Comparison of ENCODE assay signal across 10 mouse cellular contexts in the genomic region with DNA sequence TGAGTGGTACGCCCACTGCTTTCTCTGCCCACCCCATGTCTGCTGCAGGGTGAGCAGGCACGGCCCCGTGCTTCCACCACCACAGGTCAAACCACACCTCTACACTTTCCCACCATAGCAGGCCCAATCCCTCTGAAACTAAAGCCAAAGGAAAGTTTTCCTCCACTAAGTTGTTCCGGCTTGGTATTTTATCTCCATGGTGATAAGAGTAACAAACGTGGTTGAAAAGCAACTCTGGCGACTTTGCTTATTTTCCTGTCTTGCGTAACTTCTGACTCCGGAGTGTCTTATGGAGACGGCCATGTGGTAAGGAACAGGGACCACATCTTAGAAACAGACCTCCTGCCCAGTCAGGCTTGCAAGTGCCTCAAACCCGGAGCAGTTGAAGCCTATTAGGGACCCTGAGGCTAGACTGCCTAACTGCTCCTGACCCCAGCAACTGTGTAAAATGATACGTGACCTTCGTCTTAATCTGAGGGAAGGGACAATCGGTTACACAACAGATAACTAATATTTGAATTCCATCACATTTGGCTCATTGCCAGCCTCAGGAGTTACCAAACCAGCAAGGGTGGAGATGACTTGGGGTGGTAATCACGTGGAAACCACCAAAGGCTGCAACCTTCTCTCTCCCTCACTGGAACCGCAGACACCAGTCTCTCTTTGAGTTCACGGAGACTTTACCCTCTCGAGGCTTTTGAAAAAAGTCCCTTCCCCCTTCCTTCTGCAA. TPM values are rescaled to one million over a fixed set of nuclear protein-coding genes. Genes with fewer than 3 reads are reported as not detected.
DNase-seq lines count a peak whose midpoint lies in the region; ATAC-seq and TF ChIP-seq lines count a peak whose summit lies in the region.
"Had no signal": no experiment of that assay in that cellular context is flagged by ENCODE, and none has a peak within 500 bp of the region (broad histone marks: within the 10 kb centered on the region; RNA-seq: fewer than 3 reads in every experiment).

No protein-coding gene starts in this region.

- no peaks in the 10 kb centered on the region for H3K27me3 ChIP-seq in kidney, embryonic 16.5 days (ENCODE audit: insufficient read depth, low read length)
- H3K27me3 ChIP-seq in embryonic facial prominence, embryonic 15.5 days, result no peaks in the 10 kb centered on the region
- no peaks in the 10 kb centered on the region for H3K27me3 ChIP-seq in liver, embryonic 14.5 days (ENCODE audit: control insufficient read depth, insufficient read depth, low read length)
- no peaks in the 10 kb centered on the region for H3K27me3 ChIP-seq in small intestine, adult 2 months (ENCODE audit: control insufficient read depth, insufficient read depth, low read length)
- H3K27me3 ChIP-seq in thymus, adult 2 months (ENCODE audit: control insufficient read depth, insufficient read depth, low read length), result no peaks in the 10 kb centered on the region
- no peaks in the 10 kb centered on the region for H3K27me3 ChIP-seq in forebrain, embryonic 13.5 days
- H3K27me3 ChIP-seq: forebrain, embryonic 12.5 days had no signal

- TF ChIP-seq CTCF in liver, embryonic 14.5 days (IDR thresholded peaks at IDR 0.05; ENCODE audit: low read depth), result no peak
- TF ChIP-seq CTCF in small intestine, adult 2 months (IDR thresholded peaks at IDR 0.05; ENCODE audit: extremely low read depth, insufficient read length, insufficient replicate concordance, low read depth, low read length), result no peak
- TF ChIP-seq CTCF in thymus, adult 2 months (IDR thresholded peaks at IDR 0.05; ENCODE audit: borderline replicate concordance, control insufficient read depth, extremely low read depth, insufficient read depth, low read length, poor library complexity), result no peak

- no peak overlapping the region for H3K4me3 ChIP-seq in kidney, embryonic 16.5 days (ENCODE audit: low read length)
- no peak overlapping the region for H3K4me3 ChIP-seq in embryonic facial prominence, embryonic 15.5 days (replicated peaks)
- no peak overlapping the region for H3K4me3 ChIP-seq in liver, embryonic 14.5 days (ENCODE audit: insufficient read depth in 1 of 2, low read depth in 2 of 2, low read length in 2 of 2)
- H3K4me3 ChIP-seq in small intestine, adult 2 months (ENCODE audit: low read depth, low read length), result peak overlapping the region; percentile 4
- no peak overlapping the region for H3K4me3 ChIP-seq in thymus, adult 2 months (ENCODE audit: control insufficient read depth, insufficient read depth, low read length)
- no peak overlapping the region for H3K4me3 ChIP-seq in forebrain, embryonic 13.5 days
- H3K4me3 ChIP-seq: forebrain, embryonic 12.5 days had no signal

- no peak for TF ChIP-seq POLR2A in small intestine, adult 2 months (IDR thresholded peaks at IDR 0.05; ENCODE audit: low read depth, low read length)
- TF ChIP-seq POLR2A in thymus, adult 2 months (IDR thresholded peaks at IDR 0.05; ENCODE audit: control insufficient read depth, extremely low read depth, insufficient read depth, low read length, poor library complexity), result no peak

- ATAC-seq in kidney, embryonic 16.5 days (ENCODE audit: low FRiP score, low TSS enrichment), result no peak
- peak; percentile 44 for ATAC-seq in embryonic facial prominence, embryonic 15.5 days (ENCODE audit: insufficient number of reproducible peaks, low FRiP score, low TSS enrichment, low read depth)
- ATAC-seq in liver, embryonic 14.5 days (ENCODE audit: insufficient read depth), result peak; percentile 25; the same call in 1 of the 2 replicates
- ATAC-seq in erythroblast, adult 5-6 weeks (replicated peaks; ENCODE audit: low FRiP score, poor library complexity, severe bottlenecking), result no peak
- no peak for ATAC-seq in forebrain, embryonic 13.5 days

- no peak overlapping the region for H3K9ac ChIP-seq in kidney, embryonic 16.5 days (replicated peaks; ENCODE audit: low read length)
- no peak overlapping the region for H3K9ac ChIP-seq in embryonic facial prominence, embryonic 15.5 days
- no peak overlapping the region for H3K9ac ChIP-seq in liver, embryonic 14.5 days (replicated peaks)
- H3K9ac ChIP-seq in forebrain, embryonic 13.5 days, result no peak overlapping the region
- H3K9ac ChIP-seq: forebrain, embryonic 12.5 days had no signal

- H3K36me3 ChIP-seq in kidney, embryonic 16.5 days (ENCODE audit: insufficient read depth, low read length), result no peaks in the 10 kb centered on the region
- H3K36me3 ChIP-seq in embryonic facial prominence, embryonic 15.5 days, result no peaks in the 10 kb centered on the region
- H3K36me3 ChIP-seq in liver, embryonic 14.5 days (replicated peaks; ENCODE audit: control insufficient read depth, insufficient read depth, low read depth), result no peaks in the 10 kb centered on the region
- no peaks in the 10 kb centered on the region for H3K36me3 ChIP-seq in small intestine, adult 2 months (ENCODE audit: control insufficient read depth, insufficient read depth, low read length)
- H3K36me3 ChIP-seq in thymus, adult 2 months (ENCODE audit: control insufficient read depth, insufficient read depth, low read length), result no peaks in the 10 kb centered on the region
- H3K36me3 ChIP-seq in forebrain, embryonic 13.5 days (ENCODE audit: poor library complexity, severe bottlenecking), result no peaks in the 10 kb centered on the region
- H3K36me3 ChIP-seq: forebrain, embryonic 12.5 days had no signal

- no peak overlapping the region for H3K4me2 ChIP-seq in kidney, embryonic 16.5 days (replicated peaks; ENCODE audit: low read depth, low read length)
- H3K4me2 ChIP-seq in embryonic facial prominence, embryonic 15.5 days (replicated peaks), result 0 out of 2 replicates have a peak overlapping the region, but pooled peaks have one; percentile 4
- H3K4me2 ChIP-seq in liver, embryonic 14.5 days (ENCODE audit: low read depth), result peak overlapping the region; percentile 11; the same call in 1 of the 2 replicates
- H3K4me2 ChIP-seq in forebrain, embryonic 13.5 days, result no peak overlapping the region
- H3K4me2 ChIP-seq: forebrain, embryonic 12.5 days had no signal

- no peaks in the 10 kb centered on the region for H3K9me3 ChIP-seq in kidney, embryonic 16.5 days (ENCODE audit: low read length)
- no peaks in the 10 kb centered on the region for H3K9me3 ChIP-seq in embryonic facial prominence, embryonic 15.5 days (replicated peaks)
- no peaks in the 10 kb centered on the region for H3K9me3 ChIP-seq in liver, embryonic 14.5 days (ENCODE audit: control insufficient read depth, low read length)
- H3K9me3 ChIP-seq in forebrain, embryonic 13.5 days (replicated peaks), result no peaks in the 10 kb centered on the region
- H3K9me3 ChIP-seq: forebrain, embryonic 12.5 days had no signal

- H3K27ac ChIP-seq in kidney, embryonic 16.5 days (ENCODE audit: low read length), result 0 out of 2 replicates have a peak overlapping the region, but pooled peaks have one; percentile 3
- no peak overlapping the region for H3K27ac ChIP-seq in embryonic facial prominence, embryonic 15.5 days (replicated peaks)
- H3K27ac ChIP-seq in liver, embryonic 14.5 days, result peak overlapping the region; percentile 13; the same call in 1 of the 2 replicates
- H3K27ac ChIP-seq in small intestine, adult 2 months (ENCODE audit: insufficient read depth, low read depth, low read length), result peak overlapping the region; percentile 80
- H3K27ac ChIP-seq in thymus, adult 2 months (ENCODE audit: control insufficient read depth, insufficient read depth, low read length), result no peak overlapping the region
- no peak overlapping the region for H3K27ac ChIP-seq in forebrain, embryonic 13.5 days
- H3K27ac ChIP-seq: forebrain, embryonic 12.5 days had no signal

- H3K4me1 ChIP-seq in kidney, embryonic 16.5 days (ENCODE audit: insufficient read depth, low read length), result peaks cover 12% of the 10 kb centered on the region
- 0 out of 2 replicates have a peak, but pooled peaks cover 6% of the 10 kb centered on the region for H3K4me1 ChIP-seq in embryonic facial prominence, embryonic 15.5 days
- H3K4me1 ChIP-seq in liver, embryonic 14.5 days (replicated peaks; ENCODE audit: control insufficient read depth in 2 of 2, insufficient read depth in 2 of 2, low read length in 1 of 2), result peaks cover 7 to 32% of the 10 kb centered on the region in 2 experiments
- peaks cover 26% of the 10 kb centered on the region for H3K4me1 ChIP-seq in small intestine, adult 2 months (ENCODE audit: control insufficient read depth, insufficient read depth, insufficient read length, low read length)
- H3K4me1 ChIP-seq in thymus, adult 2 months (replicated peaks; ENCODE audit: control insufficient read depth, insufficient read depth, low read length), result peaks cover 3% of the 10 kb centered on the region; the same call in 1 of the 2 replicates
- no peaks in the 10 kb centered on the region for H3K4me1 ChIP-seq in forebrain, embryonic 13.5 days
- H3K4me1 ChIP-seq: forebrain, embryonic 12.5 days had no signal

- no peak for DNase-seq in kidney, adult 18-20 months
- peak in 2 of 3 experiments; percentile 40 to 42 for DNase-seq in liver, embryonic 14.5 days (ENCODE audit: low read depth in 3 of 3, low spot score in 3 of 3)
- DNase-seq in thymus, adult 2 months, result no peak
- DNase-seq: thymus, adult 18-20 months had no signal

- no peak for TF ChIP-seq EP300 in liver, embryonic 14.5 days (IDR thresholded peaks at IDR 0.05; ENCODE audit: low read depth)

- WGBS in kidney, embryonic 16.5 days, result 49% methylated on average over 17 of the region's 17 CpGs
- 42% methylated on average over 17 of the region's 17 CpGs for WGBS in embryonic facial prominence, embryonic 15.5 days
- 25% methylated on average over 17 of the region's 17 CpGs for WGBS in liver, embryonic 14.5 days (ENCODE audit: insufficient replicate concordance)
- WGBS in small intestine, adult 2 months, result 8% methylated on average over 17 of the region's 17 CpGs
- WGBS in thymus, adult 2 months, result 39% methylated on average over 17 of the region's 17 CpGs
- 80% methylated on average over 17 of the region's 17 CpGs for WGBS in forebrain, embryonic 13.5 days

RNA-seq across cellular contexts. Expression of a gene that starts 13.5 kb away (rescaled TPM):
- 5.8 and 6.6 TPM in 2 replicates for polyA plus RNA-seq in kidney, embryonic 16.5 days (2015; fragmentation: Nextera tagmentation; extraction: Ambion mirVana)
- 8.2 and 9.0 TPM in 2 replicates for polyA plus RNA-seq in embryonic facial prominence, embryonic 15.5 days (2015; fragmentation: Nextera tagmentation; extraction: Ambion mirVana)
- 2.5 and 3.0 TPM in 2 replicates for polyA plus RNA-seq in liver, embryonic 14.5 days (2012; rRNA removed)
- polyA plus RNA-seq in liver, embryonic 14.5 days (2014; fragmentation: Nextera tagmentation; extraction: Ambion mirVana), result 1.7 and 2.4 TPM in 2 replicates
- polyA plus RNA-seq in small intestine, adult 2 months (2012; rRNA removed), result 0.44 and 1.1 TPM in 2 replicates
- 5.0 TPM in 2 replicates for total RNA-seq in erythroblast, adult 5-6 weeks (2015; ENCODE audit: low replicate concordance)
- 2.3 and 4.6 TPM in 2 replicates for total RNA-seq in erythroblast, adult 5-6 weeks (2017; ENCODE audit: low replicate concordance)
- polyA plus RNA-seq in thymus, adult 2 months (2012; rRNA removed), result 9.0 and 16.6 TPM in 2 replicates
- 29.2 and 38.0 TPM in 2 replicates for polyA plus RNA-seq in forebrain, embryonic 13.5 days (2015; fragmentation: Nextera tagmentation; extraction: Ambion mirVana)

RNA-seq across cellular contexts. Expression of a gene that starts 14.8 kb away (rescaled TPM):
- 1.8 and 2.2 TPM in 2 replicates for polyA plus RNA-seq in kidney, embryonic 16.5 days (2015; fragmentation: Nextera tagmentation; extraction: Ambion mirVana)
- 0.47 and 0.67 TPM in 2 replicates for polyA plus RNA-seq in embryonic facial prominence, embryonic 15.5 days (2015; fragmentation: Nextera tagmentation; extraction: Ambion mirVana)
- 3.8 and 3.9 TPM in 2 replicates for polyA plus RNA-seq in liver, embryonic 14.5 days (2012; rRNA removed)
- 7.3 and 7.6 TPM in 2 replicates for polyA plus RNA-seq in liver, embryonic 14.5 days (2014; fragmentation: Nextera tagmentation; extraction: Ambion mirVana)
- 0.61 and 1.2 TPM in 2 replicates for polyA plus RNA-seq in small intestine, adult 2 months (2012; rRNA removed)
- total RNA-seq in erythroblast, adult 5-6 weeks (2015; ENCODE audit: low replicate concordance), result 0.38 and 2.1 TPM in 2 replicates
- 2.7 and 3.6 TPM in 2 replicates for total RNA-seq in erythroblast, adult 5-6 weeks (2017; ENCODE audit: low replicate concordance)
- polyA plus RNA-seq in thymus, adult 2 months (2012; rRNA removed), result 1.2 and 1.5 TPM in 2 replicates
- 0.08 and 0.09 TPM in 2 replicates for polyA plus RNA-seq in forebrain, embryonic 13.5 days (2015; fragmentation: Nextera tagmentation; extraction: Ambion mirVana)

RNA-seq across cellular contexts. Expression of a gene that starts 34.1 kb away (rescaled TPM):
- 11.7 and 13.9 TPM in 2 replicates for polyA plus RNA-seq in kidney, embryonic 16.5 days (2015; fragmentation: Nextera tagmentation; extraction: Ambion mirVana)
- polyA plus RNA-seq in embryonic facial prominence, embryonic 15.5 days (2015; fragmentation: Nextera tagmentation; extraction: Ambion mirVana), result 5.1 and 6.1 TPM in 2 replicates
- polyA plus RNA-seq in liver, embryonic 14.5 days (2012; rRNA removed), result 4.8 and 7.8 TPM in 2 replicates
- 8.6 and 10.7 TPM in 2 replicates for polyA plus RNA-seq in liver, embryonic 14.5 days (2014; fragmentation: Nextera tagmentation; extraction: Ambion mirVana)
- polyA plus RNA-seq in small intestine, adult 2 months (2012; rRNA removed), result 9.1 and 9.2 TPM in 2 replicates
- 0.84 TPM in 1 of 2 replicates, not detected in the other for total RNA-seq in erythroblast, adult 5-6 weeks (2015; ENCODE audit: low replicate concordance)
- total RNA-seq in erythroblast, adult 5-6 weeks (2017; ENCODE audit: low replicate concordance), result 2.5 TPM in 1 of 2 replicates, not detected in the other
- polyA plus RNA-seq in thymus, adult 2 months (2012; rRNA removed), result 9.9 and 11.3 TPM in 2 replicates
- 0.09 and 0.12 TPM in 2 replicates for polyA plus RNA-seq in forebrain, embryonic 13.5 days (2015; fragmentation: Nextera tagmentation; extraction: Ambion mirVana)

Comparison
In these comparisons a context has a peak if more than half of its experiments do, and no peak if none do; other contexts are left out.
1. ATAC-seq: peak in embryonic facial prominence, embryonic 15.5 days (single experiment) and liver, embryonic 14.5 days (single experiment); none in kidney, embryonic 16.5 days (single experiment), erythroblast, adult 5-6 weeks (single experiment) and forebrain, embryonic 13.5 days (single experiment).
2. H3K27ac ChIP-seq: peak in kidney, embryonic 16.5 days (single experiment), liver, embryonic 14.5 days (single experiment) and small intestine, adult 2 months (single experiment); none in embryonic facial prominence, embryonic 15.5 days (single experiment), thymus, adult 2 months (single experiment) and forebrain, embryonic 13.5 days (single experiment).
3. H3K4me2 ChIP-seq: peak in embryonic facial prominence, embryonic 15.5 days (single experiment) and liver, embryonic 14.5 days (single experiment); none in kidney, embryonic 16.5 days (single experiment) and forebrain, embryonic 13.5 days (single experiment).
4. DNase-seq: peak in liver, embryonic 14.5 days (2 of 3); none in kidney, adult 18-20 months (single experiment) and thymus, adult 2 months (single experiment).